Mouse (Mus musculus) Patski (cell line): ENCODE results near the gene Cpd. TPM values are rescaled to one million over a fixed set of nuclear protein-coding genes. Genes with fewer than 3 reads are reported as not detected.

Experiments used
- ATAC-seq: fragments of 100-300 bp; one replicate; pipeline ENCODE4 v1.8.0; 2021
- CTCF ChIA-PET: fragments of 350-600 bp; sonication (Branson Sonifier 250); formaldehyde crosslinking; loops from one replicate; lab custom pipeline; 2022; ENCODE audit warnings: inconsistent platforms; lab: Charles Lee
- POLR2A ChIA-PET: fragments of 350-600 bp; sonication (Branson Sonifier 250); formaldehyde crosslinking; loops from one replicate; lab custom pipeline; 2022; ENCODE audit warnings: antibody characterized with exemption, inconsistent platforms; lab: Charles Lee
- DNase-seq: peaks from one replicate; pipeline ENCODE4 v3.0.0-alpha.2; 2011; ENCODE audit warnings: low read depth, low spot score
- H3K27me3 ChIP-seq: fragments of 371-371 bp; one replicate; pipeline ENCODE4 v1.5.1; 2021
- CTCF ChIP-seq: fragments of 100-300 bp; IDR thresholded peaks from one replicate; pipeline ENCODE4 v1.5.1; 2021
- in situ Hi-C: fragments of 300-500 bp; cut with MboI; formaldehyde crosslinking; loops from 3 replicates; pipeline ENCODE4 v1.11.1; 2018; ENCODE audit warnings: low pct_unique_long_range_greater_than_20kb, mixed read lengths
- polyA plus RNA-seq: library from polyadenylated mRNA; unstranded; gene quantifications from one replicate; pipeline ENCODE4 v1.2.3, GENCODE M21; 2021

Cpd gene
- polyA plus RNA-seq, 1 experiment from 2014 or later = 125 TPM

DNA sequence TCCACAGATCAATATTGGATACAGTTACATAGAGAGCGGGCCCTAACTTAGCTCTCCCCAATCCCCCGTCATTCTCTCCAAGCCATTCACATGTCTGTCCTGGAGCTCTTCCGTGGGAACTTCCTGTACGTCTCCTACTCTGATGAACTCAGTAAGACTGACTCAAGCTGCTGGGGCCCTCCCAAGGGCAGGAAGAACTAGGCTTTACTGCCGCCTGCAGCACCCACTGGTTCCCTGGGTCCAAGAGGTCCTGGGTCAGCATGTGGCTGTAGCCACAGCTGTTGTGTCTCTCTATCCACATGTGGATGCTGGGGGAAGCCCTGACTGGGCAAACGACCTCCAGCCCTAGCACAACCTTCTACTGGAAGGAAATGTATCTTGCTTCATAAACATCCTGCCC is 27.9 kb upstream of the Cpd start:
- CTCF ChIA-PET = no interaction called here
- TF ChIP-seq CTCF = no peak
- no peaks in the 10 kb centered on the region for H3K27me3 ChIP-seq
- POLR2A ChIA-PET = no interaction called here
- ATAC-seq (no peak), DNase-seq (no peak)
- in situ Hi-C loops = no loop called here

DNA sequence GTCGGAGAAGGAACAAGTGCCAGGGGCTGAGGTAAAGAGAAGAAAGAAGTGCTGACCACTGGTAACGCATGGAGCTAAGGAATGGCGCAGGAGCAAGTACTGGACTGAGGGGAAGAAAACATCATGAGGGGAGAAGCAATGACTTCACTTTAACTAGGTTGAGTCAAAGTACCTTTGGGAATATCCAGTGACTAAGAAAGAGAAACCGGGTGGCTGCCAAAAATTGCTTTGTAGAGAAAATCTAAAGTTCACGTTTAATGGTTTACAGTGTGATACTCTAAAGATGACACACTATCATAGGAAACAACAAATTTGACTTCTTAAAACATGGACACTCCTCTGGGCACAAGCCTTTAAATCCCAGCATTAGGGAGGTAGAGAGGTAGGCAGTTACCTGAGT is 27.0 kb upstream of the Cpd start:
- no peak for DNase-seq
- in situ Hi-C loops = no loop called here
- ChIA-PET POLR2A (no interaction called here), CTCF (no interaction called here)
- no peak for ATAC-seq
- no peaks in the 10 kb centered on the region for H3K27me3 ChIP-seq
- no peak for TF ChIP-seq CTCF

DNA sequence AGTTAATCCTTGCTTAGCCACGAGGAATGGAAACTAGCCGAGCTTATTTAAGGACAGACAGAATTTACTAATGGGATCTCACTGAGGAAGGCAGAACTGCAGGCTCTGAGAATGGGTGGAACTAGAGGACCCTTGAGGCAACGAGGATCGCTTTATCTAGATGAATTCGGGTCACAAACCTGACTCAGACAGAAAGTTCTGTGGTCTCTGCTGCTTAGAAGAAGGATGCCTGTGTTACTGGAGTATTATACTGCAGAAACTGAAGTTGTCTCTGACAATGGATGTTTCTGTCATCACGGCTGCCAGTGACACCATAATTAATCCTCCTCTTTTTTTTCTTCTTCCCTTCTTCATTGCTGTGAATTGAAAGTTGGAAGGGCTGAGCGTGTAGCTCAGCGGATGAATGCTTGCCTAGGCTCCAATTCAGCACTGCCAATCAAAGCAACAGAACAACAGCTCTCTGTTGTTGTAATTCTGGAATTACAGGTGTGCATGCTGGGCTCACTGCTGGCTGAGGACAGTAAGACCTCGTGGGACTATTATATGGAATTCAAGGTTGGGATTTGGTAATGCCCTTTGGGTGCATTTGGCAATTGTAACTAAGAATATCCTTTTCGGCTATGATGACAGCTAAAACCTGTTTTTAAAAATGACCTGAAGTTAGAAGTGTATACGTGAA is 25.9 kb upstream of the Cpd start:
- no peak for DNase-seq
- H3K27me3 ChIP-seq = no peaks in the 10 kb centered on the region
- POLR2A ChIA-PET = interaction anchor here (1.0 kb wide), 1 partner anchor 22 kb away, joined by 3 read pairs; no protein-coding TSS in a partner anchor
- CTCF ChIA-PET = interaction anchor here (0.6 to 1.6 kb wide), 3 partner anchors 11 to 61 kb away, joined by 3 to 5 read pairs (median 3); no protein-coding TSS in a partner anchor
- ATAC-seq = no peak
- no peak for TF ChIP-seq CTCF
- in situ Hi-C loops = no loop called here

DNA sequence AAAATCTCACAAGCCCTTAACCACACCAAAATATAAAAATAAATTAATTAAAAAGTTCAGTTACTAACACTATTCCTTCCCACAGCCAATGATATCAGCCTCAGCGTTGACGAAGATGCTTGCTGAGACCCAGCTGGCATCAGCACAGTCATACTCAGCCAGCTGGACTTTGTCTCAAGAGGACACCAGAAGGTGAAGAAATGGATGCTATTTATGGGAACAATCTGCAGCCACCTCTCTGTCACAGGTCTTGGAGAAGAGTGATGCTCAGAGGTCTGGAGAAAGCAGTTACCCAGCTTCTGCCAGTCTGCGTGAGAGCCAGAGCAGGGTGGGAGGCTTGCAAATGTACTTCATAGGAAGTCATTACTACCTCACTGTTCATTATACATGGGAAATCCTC is 14.4 kb upstream of the Cpd start:
- POLR2A ChIA-PET = interaction anchor here (0.8 kb wide), 1 partner anchor 44 kb away, joined by 5 read pairs; no protein-coding TSS in a partner anchor
- CTCF ChIA-PET = interaction anchor here (0.9 to 2.0 kb wide), 3 partner anchors 8 to 97 kb away, joined by 4 to 5 read pairs (median 5); no protein-coding TSS in a partner anchor
- DNase-seq = no peak
- no peak for TF ChIP-seq CTCF
- in situ Hi-C loops = no loop called here
- ATAC-seq = no peak
- H3K27me3 ChIP-seq = no peaks in the 10 kb centered on the region

DNA sequence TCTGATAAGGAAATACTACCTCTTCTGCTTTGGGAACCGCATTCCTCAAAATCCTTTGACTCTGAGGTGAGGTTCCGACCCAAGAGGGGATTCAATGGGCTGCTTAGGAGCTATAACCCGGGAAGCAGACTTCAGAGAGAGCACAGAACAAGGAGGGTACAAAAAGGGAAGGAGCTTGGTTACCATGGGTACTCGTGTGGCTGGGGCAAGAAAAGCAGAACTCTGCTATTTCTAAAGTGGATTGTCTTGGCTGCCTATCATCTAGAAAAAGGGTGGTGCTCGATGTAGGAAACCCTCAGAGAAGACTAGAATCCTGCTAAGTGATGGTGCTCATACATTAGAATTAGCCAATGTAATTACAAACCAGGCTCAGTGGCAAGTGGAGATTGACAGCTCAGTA is 12.4 kb upstream of the Cpd start:
- ChIA-PET POLR2A (no interaction called here), CTCF (no interaction called here)
- TF ChIP-seq CTCF = no peak
- no peaks in the 10 kb centered on the region for H3K27me3 ChIP-seq
- in situ Hi-C loops = loop anchor here (5.0 kb wide), 1 partner anchor 33 kb away; no protein-coding TSS in a partner anchor
- DNase-seq (no peak), ATAC-seq (no peak)

DNA sequence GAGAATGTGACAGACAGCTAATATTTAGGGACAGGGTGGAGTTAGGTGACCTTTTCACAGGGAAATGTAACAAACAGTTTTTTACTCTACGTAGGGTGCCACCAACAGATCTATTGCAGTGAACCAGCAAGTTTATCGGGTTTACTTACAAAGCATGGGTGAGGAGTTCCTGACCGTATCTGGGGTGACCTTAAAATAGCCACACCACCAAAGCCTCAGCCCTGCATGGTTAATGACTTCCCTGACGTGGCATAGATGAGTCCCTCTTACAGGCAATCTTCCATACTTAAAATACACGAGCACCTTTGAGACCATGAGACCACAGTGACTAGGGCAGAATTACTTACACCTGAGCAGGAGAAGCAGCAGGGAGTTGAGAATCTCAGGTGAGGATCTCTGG is 12.0 kb upstream of the Cpd start:
- no peaks in the 10 kb centered on the region for H3K27me3 ChIP-seq
- TF ChIP-seq CTCF = no peak
- in situ Hi-C loops = loop anchor here (5.0 kb wide), 1 partner anchor 34 kb away; no protein-coding TSS in a partner anchor
- POLR2A ChIA-PET = no interaction called here
- DNase-seq (no peak), ATAC-seq (no peak)
- CTCF ChIA-PET = no interaction called here

DNA sequence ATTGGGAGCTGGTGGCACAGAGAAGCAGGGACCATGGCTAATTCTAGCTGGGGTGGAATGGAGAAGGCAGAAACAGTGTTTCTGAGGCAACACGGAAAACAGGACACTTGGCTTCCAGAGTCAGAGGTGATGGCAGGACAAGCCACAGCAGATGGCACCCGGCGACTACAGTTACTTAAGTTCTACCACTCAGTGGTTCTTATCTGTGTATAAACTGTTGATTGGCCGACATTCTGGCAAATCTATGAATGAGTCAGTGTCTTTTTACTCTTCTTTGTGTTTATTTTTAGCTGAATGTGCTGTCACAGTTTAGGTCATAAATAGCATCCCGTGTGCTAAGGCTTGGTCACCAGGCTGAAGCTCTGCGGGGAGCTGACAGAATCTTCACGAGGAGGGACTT is 10.3 kb upstream of the Cpd start:
- ATAC-seq = no peak
- H3K27me3 ChIP-seq = no peaks in the 10 kb centered on the region
- CTCF ChIA-PET = interaction anchor here (0.7 to 1.6 kb wide), 3 partner anchors 9 to 79 kb away, joined by 3 read pairs; no protein-coding TSS in a partner anchor
- no peak for TF ChIP-seq CTCF
- DNase-seq = no peak
- in situ Hi-C loops = loop anchor here (5.0 kb wide), 1 partner anchor 35 kb away; no protein-coding TSS in a partner anchor
- POLR2A ChIA-PET = no interaction called here

DNA sequence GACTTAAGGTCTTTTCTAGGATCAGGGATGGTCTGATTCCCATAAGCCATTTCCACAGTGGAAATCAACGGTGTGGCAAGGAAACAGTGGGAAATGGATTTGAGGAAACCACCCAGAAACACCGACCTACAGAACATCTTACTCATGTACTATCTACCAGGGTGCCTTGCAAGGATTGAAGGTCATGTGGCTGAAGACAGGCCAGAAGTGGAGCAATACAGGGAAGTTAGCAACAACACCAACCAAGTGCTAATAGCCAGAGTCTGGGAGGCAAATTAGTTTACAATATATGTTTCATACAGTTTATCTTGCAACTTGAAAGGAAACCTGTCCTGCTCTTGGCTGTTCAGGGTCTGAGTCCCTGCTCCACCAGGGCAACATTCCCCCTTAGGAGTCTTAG is 9.8 kb upstream of the Cpd start:
- in situ Hi-C loops = loop anchor here (5.0 kb wide), 1 partner anchor 36 kb away; no protein-coding TSS in a partner anchor
- POLR2A ChIA-PET = interaction anchor here (0.7 kb wide), 1 partner anchor 57 kb away, joined by 4 read pairs; no protein-coding TSS in a partner anchor
- no peak for TF ChIP-seq CTCF
- CTCF ChIA-PET = interaction anchor here (0.7 to 1.6 kb wide), 3 partner anchors 9 to 79 kb away, joined by 3 read pairs; no protein-coding TSS in a partner anchor
- no peaks in the 10 kb centered on the region for H3K27me3 ChIP-seq
- no peak for DNase-seq
- ATAC-seq = no peak

DNA sequence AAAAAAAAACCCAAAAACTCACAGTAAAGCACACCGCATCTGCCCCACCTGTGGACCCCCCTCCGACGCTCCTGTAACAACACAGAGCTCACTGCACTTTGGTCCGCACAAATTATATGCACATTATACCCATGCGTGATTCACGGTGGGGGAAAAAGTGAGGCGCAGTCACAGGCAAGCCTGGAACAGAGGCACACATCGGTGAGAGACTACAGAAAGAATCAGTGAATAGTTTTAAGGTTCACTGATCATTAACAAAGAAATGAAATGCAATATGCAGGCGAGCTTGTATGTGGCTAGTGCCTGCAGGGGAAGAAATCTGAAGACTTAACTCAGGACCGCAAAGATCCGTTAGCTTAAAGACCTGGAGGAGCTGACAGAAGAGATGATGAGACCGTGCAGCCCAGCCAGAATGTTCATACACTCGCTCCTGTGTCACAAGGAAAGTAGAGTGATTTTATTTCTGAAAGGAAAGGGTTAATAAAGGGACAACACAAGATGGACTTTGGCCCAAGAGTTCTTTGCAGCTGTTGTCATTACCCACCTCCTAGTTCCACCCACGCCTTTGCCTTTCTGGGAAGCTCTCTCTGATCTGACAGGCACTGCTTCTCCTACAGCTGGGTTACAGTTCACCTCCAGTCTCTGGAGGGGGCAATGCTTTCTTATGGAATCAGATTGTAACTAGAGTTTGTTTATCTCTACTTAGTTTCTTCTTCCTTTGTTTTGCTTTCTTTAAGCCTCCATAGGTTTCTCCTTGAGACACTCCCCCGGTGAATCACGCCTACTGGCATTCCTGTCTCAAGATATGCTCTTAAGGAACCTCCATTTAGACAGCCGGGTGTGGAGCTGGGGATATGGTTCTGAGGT is 7.9 kb upstream of the Cpd start:
- ATAC-seq = peak; percentile 26

DNA sequence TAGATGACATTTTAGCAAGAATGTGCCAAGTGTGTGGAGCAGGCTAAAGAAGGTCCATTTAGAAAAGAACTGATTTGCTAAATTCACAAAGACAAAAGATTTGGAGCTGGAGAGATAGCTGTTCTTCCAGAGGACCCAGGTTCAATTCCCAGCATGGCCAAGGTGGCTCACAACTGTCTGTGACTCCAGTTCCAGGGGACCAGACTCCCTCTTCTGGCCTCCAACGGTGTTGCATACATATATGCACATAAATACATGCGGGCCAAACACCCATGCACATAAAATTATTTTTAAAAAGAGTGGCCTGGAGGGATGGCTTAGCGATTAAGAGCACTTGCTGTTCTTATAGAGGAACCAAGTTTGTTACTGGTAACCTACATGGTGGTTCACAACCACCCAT is 4.7 kb upstream of the Cpd start:
- H3K27me3 ChIP-seq = no peaks in the 10 kb centered on the region
- ChIA-PET POLR2A (no interaction called here), CTCF (interaction anchor here (1.6 kb wide), 1 partner anchor 21 kb away, joined by 3 read pairs; no protein-coding TSS in a partner anchor)
- no peak for ATAC-seq
- in situ Hi-C loops = no loop called here
- peak; percentile 41 for TF ChIP-seq CTCF
- no peak for DNase-seq

More for the DNA sequence above, 7.9 kb upstream of the Cpd start:
- H3K27me3 ChIP-seq = no peaks in the 10 kb centered on the region
- CTCF ChIA-PET = interaction anchor here (0.7 to 2.1 kb wide), 6 partner anchors 13 to 66 kb away, joined by 3 to 7 read pairs (median 3); no protein-coding TSS in a partner anchor
- peak; percentile 8 for TF ChIP-seq CTCF
- in situ Hi-C loops = loop anchor here (5.0 kb wide), 1 partner anchor 38 kb away; no protein-coding TSS in a partner anchor
- POLR2A ChIA-PET = interaction anchor here (0.7 kb wide), 1 partner anchor 380 kb away, joined by 3 read pairs; no protein-coding TSS in a partner anchor
- no peak for DNase-seq
